Mouse (Mus musculus): ENCODE results near the gene Tbc1d10c.
A peak's percentile ranks its signal among the peaks of the same experiment; 100 is the strongest.

The Tbc1d10c gene

GRCm38 (mm10) chr19:4190831-4191334 is at the start of gene Tbc1d10c:
Tbc1d10c (minus strand) TSS chr19:4191284.
- DNase-seq, result peak; percentile 49

- DNase-seq, result no peak
Measured at GRCm38 (mm10) chr19:4240247-4240668, 49.2 kb upstream of the Tbc1d10c start.

- no peak for DNase-seq
Measured at GRCm38 (mm10) chr19:4234548-4234947, 43.5 kb upstream of the Tbc1d10c start.

- DNase-seq, result no peak
Measured at GRCm38 (mm10) chr19:4232651-4233050, 41.6 kb upstream of the Tbc1d10c start.

GRCm38 (mm10) chr19:4232186-4232572 is 41.1 kb upstream of the Tbc1d10c start:
- no peak for DNase-seq

DNA sequence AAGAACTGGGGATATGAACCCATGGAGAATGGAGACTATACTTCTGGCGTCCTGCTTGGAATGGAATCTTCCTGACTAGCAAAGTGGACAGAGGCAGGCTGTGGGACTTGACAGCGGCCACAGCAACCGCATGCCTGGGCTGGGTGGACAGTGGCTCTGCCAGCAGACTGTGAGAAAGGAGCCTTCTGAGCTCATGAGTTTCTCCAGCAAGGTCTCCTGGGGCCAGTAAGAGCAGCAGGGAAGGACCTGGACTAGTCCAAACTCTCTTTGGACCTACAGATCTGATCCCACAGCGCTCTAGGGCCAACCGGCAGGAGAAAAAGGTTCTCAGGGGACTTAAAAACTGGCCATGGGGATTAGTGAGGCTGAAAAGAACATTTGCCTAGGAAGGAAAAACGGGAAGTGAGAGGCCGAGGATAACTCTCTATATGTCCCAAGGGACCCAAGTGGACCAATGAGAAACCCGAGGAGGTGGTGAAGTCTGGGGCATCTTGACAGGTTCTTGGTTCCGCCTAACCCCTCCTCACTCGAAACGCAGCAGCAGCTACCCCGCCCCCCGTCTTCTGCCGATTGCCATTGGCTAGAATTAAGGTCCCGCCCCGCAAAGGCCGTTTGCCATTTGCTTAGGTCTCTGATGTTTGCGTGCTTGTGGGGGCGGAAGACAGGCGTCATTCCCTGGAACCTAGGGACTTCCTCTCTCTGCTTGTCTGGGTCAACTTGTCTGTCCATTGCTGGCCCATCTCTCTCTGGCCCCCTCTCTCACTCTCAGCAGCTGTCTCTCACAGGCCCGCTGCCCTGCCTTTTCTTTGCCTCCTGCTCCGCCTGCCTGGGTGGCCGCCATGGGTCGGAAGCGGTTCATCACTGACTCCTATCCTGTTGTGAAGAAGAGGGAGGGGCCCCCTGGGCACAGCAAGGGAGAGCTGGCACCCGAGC is 40.4 kb upstream of the Tbc1d10c start, which contains the start of gene Pold4:
Gene Pold4, plus strand, starts transcription at position 647 of the 933 bp plus-strand sequence.
- DNase-seq, result peak; percentile 99

GRCm38 (mm10) chr19:4230415-4230814 is 39.3 kb upstream of the Tbc1d10c start:
- no peak for DNase-seq

- no peak for DNase-seq
Measured at GRCm38 (mm10) chr19:4229451-4230076, 38.5 kb upstream of the Tbc1d10c start.

- no peak for DNase-seq
Measured at GRCm38 (mm10) chr19:4228891-4229290, 37.8 kb upstream of the Tbc1d10c start.

DNA sequence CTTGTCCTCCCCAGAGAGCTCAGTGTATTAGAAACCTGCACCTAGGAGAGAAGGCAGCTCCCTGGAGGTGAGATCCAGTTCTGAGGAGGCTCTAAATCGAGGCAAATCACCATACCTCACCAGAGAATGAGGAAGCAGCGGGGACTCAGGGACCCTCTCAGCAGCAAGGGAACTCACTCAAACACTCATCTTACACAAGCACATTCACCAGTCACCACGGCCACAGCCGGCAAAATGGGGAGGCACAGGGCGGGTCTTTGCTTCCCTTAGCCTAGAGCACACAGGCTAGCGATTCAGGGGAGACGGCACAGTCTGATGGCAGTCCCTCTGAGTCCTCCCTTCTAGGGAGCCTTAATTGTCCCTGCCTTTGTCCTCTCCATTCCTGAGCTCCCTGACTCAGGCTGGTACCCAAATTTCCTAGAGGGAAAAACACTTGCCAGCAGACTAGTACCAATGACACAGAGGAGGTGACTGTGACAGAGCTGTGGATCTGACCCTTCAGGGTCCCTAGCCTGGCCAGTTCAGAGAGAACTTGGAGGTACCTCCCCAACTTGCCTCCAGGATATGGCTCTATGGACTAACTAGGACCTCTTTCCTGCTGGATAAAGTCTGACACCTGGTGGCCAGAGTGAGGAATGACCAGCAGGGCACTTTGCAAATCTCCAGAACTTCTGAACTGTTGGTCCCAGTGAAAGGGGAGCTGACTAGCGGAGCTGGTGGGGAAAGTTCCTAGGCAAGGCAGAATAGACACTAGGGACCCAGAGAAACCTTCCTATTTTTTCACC is 37.0 kb upstream of the Tbc1d10c start:
- peak; percentile 86 for DNase-seq

DNA sequence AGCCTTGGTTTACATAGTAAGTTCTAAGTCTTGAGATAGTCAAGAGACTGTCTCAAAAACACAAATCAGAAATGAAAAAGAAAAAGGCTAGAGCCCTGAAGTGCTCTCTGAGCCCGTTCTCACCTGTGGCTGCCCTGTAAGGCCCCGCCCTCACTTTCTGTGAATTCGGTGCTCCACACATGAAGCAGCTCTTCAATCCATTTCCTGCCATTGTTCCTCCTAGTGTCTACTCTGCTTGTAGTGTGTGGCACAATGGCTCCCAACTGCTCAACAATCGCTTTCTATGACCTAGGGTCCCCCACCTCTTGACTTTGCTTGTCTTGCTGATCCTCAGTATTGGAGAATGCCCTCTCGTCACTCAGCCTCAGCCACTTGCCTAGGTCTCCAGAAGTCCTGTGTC is 36.4 kb upstream of the Tbc1d10c start:
- no peak for DNase-seq

DNA sequence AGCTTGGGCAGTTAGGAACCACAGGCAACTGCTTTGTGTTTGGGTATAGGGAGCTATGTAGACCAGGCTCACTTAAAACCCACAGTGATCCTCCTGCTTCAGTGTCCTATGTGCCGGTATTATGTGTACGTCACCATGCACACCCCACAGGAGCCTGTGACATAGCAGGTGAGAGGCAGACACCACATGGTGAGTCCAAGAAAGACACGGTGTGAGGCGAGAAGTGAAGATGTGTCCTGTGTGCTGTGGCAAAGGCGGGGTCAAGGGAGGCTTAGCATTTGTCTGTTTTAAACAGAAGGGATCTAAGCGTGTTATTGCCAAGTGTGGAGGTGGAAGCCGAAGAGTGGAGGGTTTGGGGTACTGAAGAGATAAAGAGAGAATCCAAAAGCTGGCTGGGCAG is 35.7 kb upstream of the Tbc1d10c start:
- no peak for DNase-seq

DNA sequence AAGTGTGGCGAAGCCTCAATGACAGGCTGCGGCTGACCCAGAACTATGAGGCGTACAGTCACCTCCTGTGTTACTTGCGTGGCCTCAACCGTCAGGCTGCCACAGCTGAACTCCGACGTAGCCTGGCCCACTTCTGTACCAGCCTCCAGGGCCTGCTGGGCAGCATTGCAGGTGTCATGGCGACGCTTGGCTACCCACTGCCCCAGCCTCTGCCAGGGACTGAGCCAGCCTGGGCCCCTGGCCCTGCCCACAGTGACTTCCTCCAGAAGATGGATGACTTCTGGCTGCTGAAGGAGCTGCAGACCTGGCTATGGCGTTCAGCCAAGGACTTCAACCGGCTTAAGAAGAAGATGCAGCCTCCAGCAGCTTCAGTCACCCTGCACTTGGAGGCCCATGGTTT is 31.1 kb upstream of the Tbc1d10c start:
- DNase-seq, result no peak

DNA sequence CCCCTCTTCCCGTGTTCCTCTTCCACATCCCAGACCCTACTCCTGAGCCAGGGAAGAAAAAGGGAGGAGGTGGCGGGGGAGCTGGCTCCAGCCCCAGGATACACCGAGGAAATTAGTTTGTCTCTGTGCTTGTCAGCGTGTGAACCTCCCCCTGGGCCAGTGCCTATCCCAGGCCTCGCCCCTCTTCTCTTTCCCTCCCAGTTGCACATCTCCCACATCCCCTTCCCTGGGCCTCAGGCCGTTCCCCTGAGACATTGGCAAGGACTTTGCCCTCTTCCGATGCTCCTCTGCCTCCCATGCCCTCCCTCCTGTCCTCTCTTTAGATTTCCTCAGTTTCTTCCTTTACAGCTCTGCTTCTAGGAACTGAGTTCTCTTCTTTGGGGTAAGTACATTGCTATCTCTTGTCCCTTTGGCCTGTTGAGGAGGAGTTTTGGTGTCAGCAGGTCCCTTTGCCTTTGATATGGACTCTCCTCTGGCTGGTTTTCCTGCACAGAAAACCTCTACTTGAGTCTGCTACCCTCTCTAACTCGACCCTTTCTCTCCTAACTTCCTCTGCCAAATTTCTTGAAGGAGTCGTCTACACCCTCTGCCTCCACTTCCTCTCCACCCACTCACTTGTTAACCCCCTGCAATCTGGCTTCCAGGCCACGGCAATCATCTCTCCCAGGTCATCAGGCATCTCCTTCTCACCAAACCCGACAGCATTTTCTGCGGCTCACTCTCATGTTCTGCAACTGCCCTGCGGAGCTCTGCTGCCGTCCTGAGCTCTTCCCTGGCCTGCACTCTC is 30.1 kb upstream of the Tbc1d10c start:
- DNase-seq, result peak; percentile 50

- DNase-seq, result no peak
Measured at GRCm38 (mm10) chr19:4220416-4220815, 29.3 kb upstream of the Tbc1d10c start.

- DNase-seq, result no peak
Measured at GRCm38 (mm10) chr19:4219943-4220342, 28.9 kb upstream of the Tbc1d10c start.

GRCm38 (mm10) chr19:4218784-4219183 is 27.7 kb upstream of the Tbc1d10c start:
- no peak for DNase-seq

DNA sequence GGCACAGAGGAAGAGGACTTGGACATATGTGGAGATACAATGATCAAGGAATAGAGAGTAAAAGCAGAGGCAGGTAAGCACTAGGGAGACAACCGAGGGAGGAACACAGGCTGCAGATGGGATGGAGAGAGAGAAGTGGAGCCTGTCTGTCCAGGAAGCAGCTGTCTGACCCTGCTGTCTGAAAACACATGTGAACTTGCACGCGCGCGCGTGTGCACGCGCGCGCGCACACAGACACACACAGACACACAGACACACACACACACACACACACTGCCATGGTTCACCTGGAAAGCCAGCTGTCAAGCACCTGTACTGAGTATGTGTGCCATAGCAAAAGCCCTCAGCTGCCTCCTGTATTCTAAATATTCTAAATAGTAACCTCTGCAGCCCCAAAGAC is 27.2 kb upstream of the Tbc1d10c start:
- no peak for DNase-seq

DNA sequence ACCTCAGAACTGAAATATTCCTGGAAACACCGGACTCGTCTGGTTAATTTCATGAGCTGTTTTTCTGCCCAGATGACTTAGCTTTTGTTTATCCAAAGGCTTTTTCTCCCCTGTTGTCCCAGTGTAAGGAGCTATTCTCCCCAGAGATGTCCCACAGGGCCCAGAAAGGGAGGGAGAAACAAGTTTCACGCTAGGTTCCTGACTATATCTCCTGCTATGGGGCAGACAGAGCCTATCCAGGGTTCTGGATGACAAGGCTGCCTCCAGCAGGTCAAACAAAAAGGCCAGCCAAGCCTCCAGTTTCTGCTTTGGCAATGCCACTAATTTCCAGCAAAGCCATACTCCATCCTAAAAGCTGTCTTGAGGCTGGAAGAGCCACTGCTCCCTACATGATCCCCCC is 26.8 kb upstream of the Tbc1d10c start:
- DNase-seq, result no peak

- no peak for DNase-seq
Measured at GRCm38 (mm10) chr19:4217140-4217539, 26.1 kb upstream of the Tbc1d10c start.

DNA sequence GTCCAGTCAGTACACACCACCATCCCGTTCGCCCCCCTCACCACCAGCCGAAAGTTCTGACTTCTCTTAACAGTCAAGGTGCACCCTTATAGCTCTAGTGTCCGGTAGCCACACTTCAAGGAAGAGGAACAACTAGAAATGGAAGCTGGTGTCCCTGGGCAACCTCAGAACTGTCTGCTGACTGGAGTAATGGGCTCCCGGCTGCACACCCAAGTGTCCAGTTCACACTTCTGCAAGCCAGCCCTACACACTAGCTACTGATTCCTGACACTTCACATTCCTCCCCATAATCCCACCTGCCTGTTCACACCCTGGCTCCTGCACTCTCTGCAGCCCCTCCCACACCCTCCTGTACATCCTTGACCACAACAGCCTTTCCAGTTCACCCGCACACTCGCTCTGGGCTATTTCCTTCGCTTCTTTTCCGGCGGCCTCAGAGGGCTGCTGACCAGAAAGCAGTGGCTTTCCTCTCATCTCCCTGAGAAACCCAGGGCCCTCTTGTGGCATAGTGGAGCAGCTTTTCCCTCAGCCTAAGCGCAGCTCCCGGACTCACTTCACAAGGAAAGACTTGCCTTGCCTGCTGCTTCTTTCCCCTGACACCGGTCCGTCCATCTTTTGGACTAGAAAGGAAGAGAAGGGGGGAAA is 25.1 kb upstream of the Tbc1d10c start:
- DNase-seq, result peak; percentile 53

GRCm38 (mm10) chr19:4215451-4215840 is 24.4 kb upstream of the Tbc1d10c start:
- no peak for DNase-seq

Data from kidney, adult 9 months (tissue).